Mouse (Mus musculus) frontal cortex, postnatal 14 days (tissue): Measurements from ENCODE around the gene Ints3.

ENCODE experiments used
- DNase-seq, 2 experiments: peaks; one replicate each; pipeline ENCODE4 v3.0.0; 2022; ENCODE audit warnings: low spot score in 2 of 2

The Ints3 gene

DNA sequence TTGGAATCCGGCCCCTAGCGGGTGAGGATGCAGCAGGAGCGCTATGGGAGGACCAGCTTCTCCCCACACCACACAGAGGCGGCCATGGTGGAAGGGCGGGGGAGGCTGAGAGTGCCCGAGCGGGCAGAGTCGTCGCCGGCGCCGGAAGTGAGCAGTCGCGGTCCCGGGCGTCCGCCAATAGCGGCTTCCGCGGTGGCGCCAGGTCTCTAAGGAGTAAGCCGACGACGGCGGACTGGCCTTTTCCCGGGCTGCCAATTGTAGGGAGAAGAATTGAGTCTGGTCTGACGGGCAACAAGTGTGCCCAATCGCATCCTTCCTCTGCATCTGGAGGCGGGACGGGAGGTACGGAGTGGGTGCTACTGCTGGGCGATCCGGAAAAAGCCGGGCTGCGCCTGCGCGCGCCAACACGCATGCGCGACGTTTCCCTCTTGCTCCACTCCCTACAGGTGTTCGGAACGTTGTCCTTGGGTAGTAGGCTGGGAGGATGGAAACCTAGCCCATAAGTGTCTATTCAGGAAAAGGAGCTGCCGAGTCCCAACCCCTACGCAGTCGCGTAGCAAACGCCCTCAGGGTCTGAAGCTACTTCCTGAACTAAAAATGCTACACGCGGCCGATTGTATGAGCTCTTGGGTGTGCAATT, at the start of gene Ints3:
Ints3 (minus strand) TSS at position 242 of the 640 bp plus-strand sequence.
- DNase-seq = peak; percentile 99 to 100

DNA sequence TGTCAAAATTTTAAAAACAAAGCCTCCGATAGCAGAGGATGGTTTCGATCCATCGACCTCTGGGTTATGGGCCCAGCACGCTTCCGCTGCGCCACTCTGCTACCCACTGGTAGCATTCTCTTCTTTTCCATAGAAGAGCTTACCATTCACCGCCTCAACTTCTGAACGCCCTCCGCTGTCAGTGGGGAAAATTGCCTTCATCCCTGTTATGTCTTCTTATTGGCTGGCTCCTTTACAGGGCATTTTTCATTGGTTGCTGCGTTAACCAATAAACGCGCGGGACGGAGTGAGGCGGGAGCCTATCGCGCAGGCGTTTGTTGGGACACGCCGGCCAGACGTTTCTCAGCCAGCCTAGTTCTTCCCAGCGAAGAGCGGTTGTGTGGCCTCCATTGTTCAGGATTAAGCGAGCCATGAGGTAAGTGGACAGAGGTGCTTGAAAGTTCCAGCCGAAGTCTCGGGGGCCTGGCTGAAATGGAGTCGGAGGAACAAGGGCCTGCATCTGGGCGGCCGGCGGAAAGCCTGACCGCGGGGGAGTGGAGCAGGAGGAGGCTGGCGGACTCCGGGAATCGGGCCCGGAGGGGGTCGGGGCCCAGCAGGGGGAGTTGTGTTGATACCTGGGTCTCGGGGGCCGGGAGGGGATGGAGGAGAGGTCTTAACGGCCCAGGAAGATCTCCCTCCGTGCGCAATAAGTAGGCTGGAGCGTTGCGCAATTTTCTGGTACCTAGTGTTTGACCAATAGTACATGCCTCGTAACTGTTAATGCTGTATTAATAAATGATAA, 42.6 kb upstream of the Ints3 start, which contains the start of gene Ilf2:
Ilf2 (plus strand) TSS at position 296 of the 781 bp plus-strand sequence.
- DNase-seq = peak; percentile 96 to 97

DNA sequence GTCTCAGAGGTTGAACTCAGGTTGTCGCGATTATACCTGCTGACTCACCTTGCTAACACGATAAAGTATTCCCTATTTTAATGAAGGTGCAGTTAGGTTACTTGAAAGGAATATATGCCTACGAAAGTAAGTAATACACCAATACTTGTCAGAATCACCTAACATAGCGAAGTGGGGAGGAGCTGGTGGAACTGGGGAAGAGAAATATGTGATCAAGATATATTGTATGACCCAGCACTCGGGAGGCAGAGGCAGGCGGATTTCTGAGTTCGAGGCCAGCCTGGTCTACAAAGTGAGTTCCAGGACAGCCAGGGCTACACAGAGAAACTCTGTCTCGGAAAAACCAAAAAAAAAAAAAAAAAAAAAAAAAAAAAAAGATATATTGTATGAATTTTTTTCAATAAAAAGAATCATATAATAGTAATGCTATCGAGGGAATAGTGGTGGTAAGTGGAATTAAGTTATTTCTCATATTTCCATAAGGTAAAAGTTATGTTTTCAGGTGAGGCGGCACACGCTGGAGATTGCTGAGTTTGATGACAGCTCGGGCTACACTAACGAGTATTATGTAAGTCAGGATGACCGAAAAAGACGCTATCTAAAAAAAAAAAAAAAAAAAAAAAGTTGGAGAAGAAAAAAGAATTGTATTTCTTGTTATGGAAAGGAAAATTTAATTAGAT, 41.9 kb upstream of the Ints3 start:
- no peak for DNase-seq

DNA sequence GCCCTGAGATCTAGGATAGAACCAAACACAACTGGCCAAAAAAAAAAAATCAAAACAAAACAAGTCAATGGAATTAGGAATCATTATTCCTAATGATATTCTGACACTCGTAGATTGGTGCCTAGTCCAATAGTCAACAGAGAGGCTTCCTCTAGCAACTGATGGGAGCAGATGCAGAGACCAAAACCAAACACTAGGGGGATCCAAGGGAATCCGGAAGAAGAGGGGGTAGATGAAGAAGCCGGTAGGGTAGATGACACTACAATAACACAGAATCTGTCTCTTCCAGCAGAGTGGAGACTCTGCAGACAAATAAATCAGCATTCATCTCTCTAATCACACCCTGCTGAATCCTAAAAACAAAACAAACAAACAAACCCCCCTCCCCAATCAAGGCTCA, 38.8 kb upstream of the Ints3 start:
- DNase-seq = no peak

DNA sequence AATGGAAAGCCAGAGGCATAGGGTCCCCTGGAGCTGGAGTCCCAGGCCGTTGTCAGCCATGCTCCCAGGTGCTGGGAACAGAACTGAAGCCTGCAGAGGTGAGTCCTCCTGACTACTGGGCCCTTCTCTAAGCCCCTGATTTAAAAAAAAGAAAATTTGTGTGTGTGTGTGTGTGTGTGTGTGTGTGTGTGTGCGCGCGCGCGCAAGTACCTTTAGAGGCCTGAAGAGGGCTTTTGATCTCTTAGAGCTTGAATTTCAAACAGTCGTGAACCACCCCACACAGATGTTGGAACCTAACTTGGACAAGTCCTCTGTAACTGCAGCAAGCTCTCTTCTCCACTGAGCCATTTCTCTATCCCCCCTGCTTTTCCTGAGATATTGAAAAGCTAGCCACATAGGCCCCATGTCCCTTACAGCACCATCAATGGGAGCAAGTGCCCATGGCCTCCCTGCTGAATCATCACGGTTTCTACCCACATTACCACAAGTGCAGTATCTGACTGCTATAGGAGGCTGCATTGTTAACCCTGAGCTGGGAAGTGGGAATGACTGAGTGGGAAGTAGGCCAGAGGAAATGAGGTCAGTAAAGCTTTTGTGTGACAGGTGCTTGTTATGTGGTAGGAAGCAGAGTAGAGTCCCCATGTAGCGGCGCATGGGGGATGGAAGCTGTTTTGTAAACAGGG, 34.3 kb upstream of the Ints3 start:
- DNase-seq = no peak

DNA sequence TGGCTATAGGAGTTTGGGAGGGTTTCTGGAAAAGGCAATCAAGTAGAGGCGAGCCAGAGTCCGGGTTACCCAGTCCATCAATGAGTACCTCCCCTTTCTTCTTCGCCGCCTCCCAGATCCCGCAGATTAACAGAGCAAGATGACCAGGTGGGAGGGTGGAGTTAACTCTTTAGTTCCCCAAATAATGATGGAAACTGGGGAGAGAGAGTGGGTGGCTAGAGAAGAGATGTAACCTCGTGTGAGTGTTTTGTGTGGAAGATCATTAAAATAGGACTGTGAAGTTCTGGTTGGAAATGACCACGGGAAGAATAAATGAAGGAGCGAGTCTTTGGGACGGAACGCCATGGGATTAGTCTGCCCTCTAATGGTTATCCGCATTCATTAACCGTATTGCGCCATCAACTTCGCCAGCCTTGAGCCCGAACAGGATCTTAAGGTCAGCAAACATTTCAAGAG, 32.9 kb upstream of the Ints3 start:
- DNase-seq = peak in 1 of 2 experiments; percentile 45

DNA sequence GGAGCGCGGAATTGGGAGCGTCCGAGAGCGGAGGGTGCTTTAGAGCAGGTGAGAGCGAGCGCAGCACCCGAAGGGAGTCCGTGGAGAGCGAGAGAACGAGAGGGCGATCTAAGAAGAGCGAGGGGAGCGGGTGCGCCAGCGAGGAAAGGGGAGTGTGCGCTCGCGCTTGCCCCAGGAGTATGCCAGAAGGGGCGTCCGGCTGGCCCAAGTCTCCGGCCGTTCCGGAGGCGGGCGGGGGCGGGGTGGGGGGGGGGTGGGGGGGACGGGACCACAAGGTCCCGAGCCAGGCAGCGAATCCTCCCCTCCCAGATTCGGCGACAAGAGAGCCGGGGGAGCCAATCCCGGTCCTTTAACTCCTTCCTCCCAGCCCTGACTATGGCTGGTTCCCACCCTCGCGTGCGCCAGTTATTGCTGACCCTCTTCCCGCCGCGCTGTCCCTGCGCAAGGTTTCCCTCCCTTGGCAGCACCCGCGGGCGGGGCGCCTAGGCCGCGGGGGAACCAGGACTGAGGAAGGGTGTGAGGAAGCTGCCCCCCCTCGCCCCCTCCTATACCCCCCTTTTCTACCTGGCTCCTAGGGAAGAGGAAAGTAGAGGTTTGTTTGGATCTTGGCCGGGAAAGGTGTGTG, 32.4 kb upstream of the Ints3 start, which contains the start of gene Npr1:
Npr1 (minus strand) TSS at position 181 of the 625 bp plus-strand sequence.
- no peak for DNase-seq

DNA sequence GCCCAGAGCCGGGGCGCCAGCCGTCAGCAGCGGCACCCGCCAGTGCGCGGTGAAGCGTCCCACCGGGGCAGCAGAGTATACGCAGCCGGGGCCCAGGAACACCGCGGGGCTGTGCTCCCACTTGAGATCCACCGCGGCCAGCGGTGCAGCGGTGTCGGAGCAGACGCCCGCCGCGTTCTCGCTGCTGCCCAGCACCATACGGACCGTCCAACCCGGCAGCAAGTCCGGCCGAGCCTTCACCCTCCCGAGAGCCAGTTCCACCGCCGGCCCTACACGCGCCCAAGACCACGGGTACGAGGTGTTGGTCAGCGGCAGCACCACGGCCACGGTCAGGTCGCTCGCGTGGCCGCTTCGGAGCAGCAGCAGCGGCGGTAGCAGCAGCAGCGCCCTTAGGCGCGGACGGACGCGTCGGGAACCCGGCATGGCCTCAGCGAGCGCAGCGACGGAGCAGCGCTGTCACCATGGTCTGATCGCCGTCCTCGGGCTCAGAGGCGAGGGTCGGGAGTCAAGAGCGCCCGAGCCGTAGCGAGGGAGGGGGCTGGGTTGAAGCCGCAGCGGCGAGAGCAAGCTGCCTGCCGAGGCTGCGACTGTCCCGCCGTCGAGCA, 31.8 kb upstream of the Ints3 start:
- no peak for DNase-seq

DNA sequence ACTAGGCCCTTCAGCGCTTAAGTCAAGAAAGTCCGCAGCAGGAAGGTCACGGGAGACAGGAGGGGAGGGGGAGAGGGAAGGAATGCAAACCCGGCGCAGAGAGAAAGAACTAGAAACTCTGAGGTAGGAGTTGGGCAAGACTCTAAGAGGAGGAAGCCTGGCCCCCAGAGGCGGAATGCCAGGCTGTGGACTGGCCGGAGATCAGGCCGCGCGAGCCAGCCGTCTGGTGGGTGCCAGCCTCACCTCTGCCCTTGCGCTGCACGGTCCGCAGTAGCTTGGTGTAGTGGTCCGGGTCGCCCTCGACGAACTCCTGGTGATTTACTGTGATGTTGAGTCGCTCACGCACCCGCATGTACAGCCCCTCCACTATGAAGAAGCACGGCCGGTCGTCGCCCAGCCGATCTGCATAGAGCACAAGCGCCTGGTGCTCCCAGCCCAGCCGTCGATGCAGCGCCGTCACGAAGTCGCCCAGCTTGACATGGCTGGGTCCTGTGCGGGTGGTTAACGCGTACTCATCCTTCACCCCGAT, 31.2 kb upstream of the Ints3 start:
- no peak for DNase-seq

DNA sequence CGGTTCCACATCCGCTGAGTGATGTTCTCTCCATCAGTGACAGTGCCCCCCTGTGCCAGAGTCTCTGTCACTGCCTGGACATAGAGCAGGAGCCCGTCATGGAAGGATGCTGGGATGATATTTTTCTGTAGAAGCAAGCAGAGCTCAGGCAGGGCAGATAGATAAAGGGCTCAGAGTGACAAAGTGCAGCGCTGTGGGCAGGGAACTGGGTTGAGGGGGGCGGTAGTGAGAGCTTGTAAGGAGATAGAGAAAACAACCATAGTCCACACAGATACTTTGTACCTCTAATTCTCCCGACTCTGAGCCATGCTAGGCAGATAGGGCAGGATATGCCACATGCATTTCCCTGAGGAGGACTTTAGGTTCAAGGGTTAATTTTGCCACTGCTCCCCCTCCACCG, 29.2 kb upstream of the Ints3 start:
- no peak for DNase-seq

DNA sequence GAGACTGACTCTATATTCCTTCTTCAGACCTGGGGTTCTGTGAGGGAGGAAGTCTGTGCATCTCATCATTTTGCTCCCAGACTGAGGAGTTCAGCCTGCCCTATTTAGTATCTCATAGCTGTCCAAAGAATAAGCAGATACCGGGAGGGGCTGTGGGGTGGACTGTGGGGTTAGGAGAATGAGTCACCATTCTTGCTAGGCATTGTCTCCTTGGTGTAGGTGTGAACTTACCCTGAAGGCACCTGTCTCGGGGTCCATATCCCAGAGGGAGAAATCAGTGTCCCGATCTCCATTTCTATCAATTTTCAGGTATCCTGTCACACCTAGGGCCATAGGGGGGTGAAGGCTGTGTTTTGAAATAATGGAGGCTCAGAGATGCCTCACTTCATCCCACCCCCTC, 28.5 kb upstream of the Ints3 start:
- DNase-seq = no peak

DNA sequence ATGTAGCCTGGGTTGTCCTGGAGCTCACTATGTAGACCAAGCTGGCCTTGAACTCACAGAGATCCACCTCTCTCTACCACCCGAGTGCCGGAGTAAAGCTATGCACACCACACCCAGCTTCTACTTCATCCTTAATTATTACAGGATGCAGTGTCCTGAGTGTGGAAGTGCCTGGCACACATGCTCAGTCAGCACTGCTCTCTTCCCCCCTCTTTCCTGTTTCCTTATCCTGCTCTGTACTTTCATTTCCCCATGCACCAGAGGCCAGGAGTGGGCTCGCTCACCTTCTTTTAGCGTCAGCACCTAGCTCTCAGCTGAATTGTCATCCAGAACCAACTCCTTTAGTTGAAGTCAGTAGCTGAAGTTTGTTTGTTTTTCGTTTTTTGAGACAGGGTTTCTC, 26.9 kb upstream of the Ints3 start:
- DNase-seq = no peak

DNA sequence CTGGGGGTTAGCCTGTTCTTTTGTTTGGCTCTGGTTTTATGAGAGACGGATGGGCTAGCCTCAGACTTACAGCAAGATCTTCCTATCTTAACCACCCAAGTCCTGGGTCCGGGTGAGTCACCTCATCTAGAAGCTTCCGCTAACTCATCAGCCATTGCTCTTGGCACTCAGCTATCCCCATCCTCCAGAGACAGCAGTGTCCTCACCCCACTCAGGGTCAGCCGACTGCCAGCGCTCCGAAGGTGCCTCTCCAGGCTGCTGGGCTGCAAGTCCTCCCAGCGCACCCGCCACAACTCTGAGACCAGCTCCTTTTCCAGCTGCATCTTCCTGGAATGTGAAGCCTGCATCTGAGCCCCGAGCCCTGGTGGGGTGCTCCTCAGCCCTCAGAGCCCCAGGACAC, 26.3 kb upstream of the Ints3 start:
- DNase-seq = no peak

DNA sequence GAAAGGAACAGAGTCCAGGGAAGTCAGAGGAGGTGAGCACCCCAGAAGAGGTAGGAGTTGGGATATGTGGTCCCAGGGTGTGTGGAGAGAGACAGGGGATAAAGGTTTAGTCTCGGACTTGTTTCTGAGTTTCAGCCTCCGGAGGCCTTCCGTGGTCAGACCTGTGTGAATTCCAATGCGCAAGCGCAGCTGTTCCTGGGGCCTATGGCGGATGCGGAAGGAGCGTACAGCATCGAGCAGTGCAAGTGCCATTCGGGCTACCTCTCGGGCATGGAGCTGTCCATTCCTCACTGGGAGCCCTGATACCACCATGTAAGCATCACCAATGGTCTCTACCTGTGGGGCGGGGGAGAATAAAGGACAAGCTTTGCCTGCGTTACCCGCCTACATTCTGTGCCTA, 21.5 kb upstream of the Ints3 start:
- no peak for DNase-seq

DNA sequence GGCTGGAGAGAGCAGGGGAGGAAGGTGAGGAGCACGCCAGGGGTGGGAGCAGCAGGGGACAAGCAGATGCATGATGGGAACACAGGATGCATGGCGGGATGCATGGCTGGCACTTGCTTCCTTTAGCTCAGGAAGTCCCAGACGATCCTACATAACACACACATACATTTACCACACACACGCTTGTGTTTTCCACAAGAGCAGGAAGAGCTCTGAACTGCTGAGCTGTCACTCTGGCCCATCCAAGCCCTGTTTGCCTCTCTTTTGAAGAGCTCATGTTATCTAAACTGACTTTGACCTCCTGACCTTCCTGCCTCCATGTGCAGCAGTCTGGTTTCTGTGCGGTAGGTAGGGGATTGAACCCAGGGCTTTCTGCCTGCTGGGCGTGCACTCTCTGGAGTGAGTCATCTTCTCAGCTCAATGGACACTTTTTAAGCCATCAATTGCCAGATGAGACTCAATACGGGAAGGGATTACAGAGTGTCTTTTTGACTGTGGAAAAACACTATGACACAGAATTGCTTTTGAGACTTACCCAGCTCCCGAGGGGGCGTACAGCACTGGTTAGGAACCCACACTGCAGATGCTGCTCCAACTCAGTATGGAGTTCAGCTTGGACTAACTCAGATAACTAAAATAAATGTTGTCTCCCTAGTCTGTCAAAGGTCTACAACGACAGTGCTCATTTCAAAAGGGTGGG, 18.1 kb upstream of the Ints3 start:
- no peak for DNase-seq

DNA sequence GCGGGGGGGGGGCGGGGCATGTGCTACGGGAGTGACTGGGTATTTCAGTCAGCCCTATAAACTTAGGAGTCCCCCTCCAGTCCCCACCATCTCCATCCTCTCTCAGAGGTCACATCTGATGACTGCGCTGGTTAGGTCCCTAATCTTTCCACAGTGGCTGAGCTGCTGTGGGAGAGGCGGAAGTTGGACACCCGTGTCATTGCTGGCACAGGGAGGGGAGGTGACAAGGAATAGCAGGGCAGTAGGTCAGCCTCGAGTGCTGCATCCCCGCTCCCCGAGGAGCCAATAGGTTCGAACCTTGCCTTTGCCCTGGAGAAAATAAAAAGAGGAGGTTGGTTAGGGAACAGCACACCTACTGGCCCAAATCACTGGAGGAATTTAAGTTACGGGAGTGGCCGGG, 17.5 kb upstream of the Ints3 start:
- DNase-seq = no peak

DNA sequence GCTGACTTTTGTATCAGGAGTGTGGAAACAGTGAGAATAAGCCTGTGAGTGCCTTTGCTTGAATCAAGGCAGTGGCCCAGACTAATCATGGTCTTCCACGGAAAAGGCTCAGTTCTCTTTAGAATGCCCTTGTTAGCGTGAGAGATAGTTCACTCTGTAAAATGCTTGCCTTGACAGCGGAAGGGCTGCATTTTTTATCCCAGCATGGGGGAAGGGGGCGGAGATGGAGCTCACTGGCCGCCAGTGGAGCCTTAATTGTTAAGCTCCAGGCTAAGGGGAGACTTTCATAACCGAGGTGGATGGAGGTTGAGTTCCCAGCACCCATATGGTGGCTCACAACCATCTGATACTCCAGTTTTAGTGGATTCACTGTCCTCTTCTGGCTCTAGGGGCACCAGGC, 15.2 kb upstream of the Ints3 start:
- no peak for DNase-seq

DNA sequence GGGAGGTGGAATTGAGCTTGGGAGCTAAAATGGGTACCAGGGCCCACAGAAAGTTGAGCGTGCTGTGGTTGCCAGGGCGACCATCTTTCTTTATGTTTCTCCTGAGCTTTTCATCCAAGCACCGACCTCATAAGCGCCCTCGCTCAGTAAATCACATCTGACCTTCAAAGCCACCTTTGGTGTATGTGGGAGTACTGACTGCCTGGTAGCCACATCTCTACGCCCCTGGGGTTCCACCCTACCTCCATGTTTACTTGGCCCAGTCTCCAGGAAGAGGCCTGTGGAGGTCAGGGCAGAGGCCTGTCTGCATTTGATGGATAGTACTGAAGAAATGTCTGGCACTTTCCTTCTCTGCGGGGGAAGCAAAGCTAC, 13.7 kb upstream of the Ints3 start:
- peak in 1 of 2 experiments; percentile 16 for DNase-seq

DNA sequence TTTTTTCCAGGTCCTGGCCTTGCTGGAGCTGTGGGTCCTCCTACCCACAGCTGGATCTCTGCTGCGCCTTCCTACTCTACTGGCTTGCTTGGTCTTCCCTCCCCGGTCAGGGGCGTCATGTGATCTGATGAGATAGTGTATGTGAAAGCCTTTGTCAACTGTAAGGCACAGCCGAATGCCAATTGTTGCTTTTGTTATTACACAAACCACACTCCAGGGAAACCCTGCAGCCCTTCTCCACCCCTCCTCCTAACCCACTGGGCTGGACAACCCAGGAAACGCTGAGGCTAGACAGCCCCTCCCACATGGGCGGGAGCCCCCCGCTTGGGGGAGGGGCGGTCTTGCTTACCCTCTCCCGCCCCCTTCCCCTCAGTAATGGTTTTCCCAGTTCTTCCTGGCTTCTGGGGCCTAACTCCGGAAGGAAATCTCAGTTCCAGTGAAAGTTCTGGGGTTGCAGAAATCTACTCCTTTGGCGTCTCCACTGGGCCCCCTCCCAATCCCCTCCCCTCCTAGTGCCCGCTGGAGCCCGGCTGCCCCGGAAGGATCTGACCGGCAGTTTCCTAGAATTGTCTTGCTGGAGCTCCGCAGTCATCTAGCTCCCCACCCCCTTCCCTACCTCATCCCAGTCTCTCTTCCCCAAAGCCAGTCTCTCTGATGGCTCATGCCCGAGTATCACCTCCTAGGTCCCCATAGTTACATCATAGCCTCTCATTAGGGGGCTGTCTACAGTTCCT, 13.1 kb upstream of the Ints3 start:
- peak; percentile 54 to 66 for DNase-seq
